Mouse (Mus musculus) liver, embryonic 14.5 days (tissue): ENCODE data around the gene Pole.

Experiments used
- CTCF ChIP-seq: IDR thresholded peaks from 2 replicates; pipeline ENCODE4 v1.5.1; 2016; ENCODE audit warnings: antibody characterized with exemption, low read depth, control low read depth
- EP300 ChIP-seq: IDR thresholded peaks from 2 replicates; pipeline ENCODE4 v1.6.1; 2016; ENCODE audit warnings: antibody characterized with exemption, low read depth

DNA sequence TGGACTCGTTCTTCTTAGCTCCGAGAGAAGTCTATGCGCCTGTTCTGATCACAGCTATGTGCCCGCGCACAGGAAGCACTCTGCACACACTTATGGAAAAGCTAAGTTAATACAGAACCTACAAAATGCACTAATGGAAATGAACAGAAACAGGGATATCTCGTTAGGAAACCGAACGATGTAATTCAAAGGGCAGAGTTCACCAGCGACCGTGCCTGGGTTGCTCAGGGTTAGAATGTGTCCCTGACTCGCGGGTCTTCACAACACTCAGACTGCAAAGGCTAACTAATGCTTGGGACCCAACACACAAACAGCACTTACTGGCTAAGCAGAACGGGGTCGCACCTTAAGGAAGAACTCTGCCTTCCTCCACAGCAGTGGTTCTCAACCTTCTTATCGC, 950 bp upstream of the Pole start:
- TF ChIP-seq CTCF (no peak), EP300 (no peak)
